Mouse (Mus musculus) liver, embryonic 16.5 days (tissue): ENCODE results near the gene Gm49342. TPM values are rescaled to one million over a fixed set of nuclear protein-coding genes. Genes with fewer than 3 reads are reported as not detected.
"Not testable (repeated sequence)": the region's sequence is repeated elsewhere in the genome, so short reads cannot be mapped to it uniquely, and the experiment has no call there.

Experiments used
- ATAC-seq: fragments of 200-750 bp; cut with Nextera tagmentation; 2 replicates; pipeline ENCODE4 v1.8.0; 2017; ENCODE audit warnings: low read depth, mild to moderate bottlenecking, moderate number of reproducible peaks, moderate library complexity
- H3K27ac ChIP-seq: fragments of 300-500 bp; sonication (generic); 2 replicates; pipeline ENCODE4 v1.5.1; 2014; ENCODE audit warnings: mild to moderate bottlenecking, low read length
- H3K27me3 ChIP-seq: fragments of 300-500 bp; sonication (generic); 2 replicates; pipeline ENCODE4 v1.6.1; 2014; ENCODE audit warnings: low read depth, low read length, mixed read lengths; ENCODE audit not compliant: control insufficient read depth, insufficient read depth
- H3K36me3 ChIP-seq: fragments of 300-500 bp; sonication (generic); 2 replicates; pipeline ENCODE4 v1.6.1; 2014; ENCODE audit warnings: mild to moderate bottlenecking; ENCODE audit not compliant: control insufficient read depth, insufficient read depth
- H3K4me1 ChIP-seq: fragments of 300-500 bp; sonication (generic); 2 replicates; pipeline ENCODE4 v1.6.1; 2014; ENCODE audit warnings: low read depth, low read length, mixed read lengths; ENCODE audit not compliant: control insufficient read depth
- H3K4me2 ChIP-seq: fragments of 300-500 bp; sonication (generic); 2 replicates; pipeline ENCODE4 v1.6.1; 2014; ENCODE audit warnings: low read depth, low read length, mixed read lengths
- H3K4me3 ChIP-seq: fragments of 300-500 bp; sonication (generic); 2 replicates; pipeline ENCODE4 v1.5.1; 2014; ENCODE audit warnings: low read depth, mild to moderate bottlenecking, low read length
- H3K9ac ChIP-seq: fragments of 300-500 bp; sonication (generic); 2 replicates; pipeline ENCODE4 v1.6.1; 2014; ENCODE audit warnings: low read depth, low read length
- H3K9me3 ChIP-seq: fragments of 300-500 bp; sonication (generic); replicated peaks from 2 replicates; pipeline ENCODE4 v1.6.1; 2016; ENCODE audit warnings: low read length; ENCODE audit not compliant: control insufficient read depth
- WGBS: fragments of 180-500 bp; shearing (Covaris S2); extraction: QIAGEN DNeasy Blood & Tissue Kit; methylation state at CpG from one replicate; pipeline ENCODE4 v1.1.7; 2014; ENCODE audit not compliant: insufficient replicate concordance; 5-methylcytosine and 5-hydroxymethylcytosine counted together
- polyA plus RNA-seq: library from polyadenylated mRNA; unstranded; fragments of >200 nt; fragmentation: Nextera tagmentation; extraction: Ambion mirVana; gene quantifications from 2 replicates; pipeline ENCODE4 v1.2.1, GENCODE M21; 2015

The Gm49342 gene
- polyA plus RNA-seq, 1 experiment from 2014 or later: not detected

DNA sequence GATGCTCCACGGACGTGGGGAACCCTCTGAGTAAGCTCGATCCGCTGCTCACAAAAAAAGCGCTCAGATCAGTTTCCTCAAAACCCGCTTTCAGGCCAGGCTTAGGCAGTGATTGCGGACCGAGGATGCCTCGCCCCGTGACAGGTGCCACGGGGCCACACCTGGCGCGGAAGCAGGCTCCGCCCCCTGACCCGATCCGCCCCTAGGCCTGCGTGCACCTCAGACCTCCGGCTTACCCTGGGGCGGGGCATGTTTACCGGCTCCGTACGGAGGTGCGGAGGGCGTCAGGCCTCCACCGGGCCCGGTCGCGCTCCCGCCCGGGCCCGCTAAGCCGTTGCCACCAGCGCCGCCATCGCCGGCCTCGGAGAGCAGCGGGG is 14.0 kb upstream of the Gm49342 start:
- Histone ChIP-seq H3K4me2 (peak overlapping the region; percentile 85), H3K4me3 (peak overlapping the region; percentile 95), H3K27me3 (no peaks in the 10 kb centered on the region), H3K36me3 (peaks cover 32% of the 10 kb centered on the region), H3K4me1 (peaks cover 30% of the 10 kb centered on the region), H3K27ac (peak overlapping the region; percentile 96), H3K9ac (peak overlapping the region; percentile 97), H3K9me3 (no peaks in the 10 kb centered on the region)
- 0% methylated on average over 32 of the region's 38 CpGs for WGBS
- peak; percentile 61 for ATAC-seq

DNA sequence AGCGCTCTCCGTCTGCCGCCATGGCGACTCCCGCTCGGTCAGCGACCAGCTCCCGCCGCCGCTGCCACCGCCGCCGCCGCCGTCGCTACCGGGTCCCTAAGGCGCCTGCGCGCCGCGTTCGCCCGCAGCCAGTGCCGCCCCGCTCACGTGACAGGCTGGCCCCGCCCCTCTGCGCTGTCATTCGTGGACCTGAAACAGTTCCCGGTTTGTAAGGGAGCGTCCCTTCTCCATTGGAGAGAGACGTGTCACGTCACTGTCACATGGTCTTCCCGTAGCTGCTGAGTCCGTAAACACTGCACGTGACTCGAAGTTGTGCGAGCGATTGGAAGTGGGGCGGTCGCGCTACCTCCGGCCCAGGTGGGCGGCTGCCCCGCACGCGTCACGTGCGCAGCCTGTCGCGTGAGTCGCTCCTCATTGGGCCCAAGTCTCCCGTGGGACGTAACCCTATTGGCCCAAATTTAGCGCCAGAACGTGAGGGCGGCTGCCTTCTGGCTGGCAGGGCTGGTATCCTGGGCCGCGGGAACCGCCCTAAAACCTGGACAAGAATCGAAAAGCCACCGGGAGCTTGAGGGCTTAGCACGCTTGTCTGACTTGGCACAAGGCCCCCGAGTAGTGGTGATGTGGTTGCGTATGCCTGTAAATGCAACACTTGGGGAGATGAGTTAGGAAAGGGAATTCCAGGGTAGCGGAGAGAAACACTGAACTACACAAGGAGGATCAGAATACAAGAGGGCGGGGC is 13.4 kb upstream of the Gm49342 start, which contains the start of the genes Pip4p1 and Pnp:
Gene Pip4p1 (minus strand): TSS at position 103 of the 739 bp plus-strand sequence.
Gene Pnp (plus strand): TSS at position 329 of the 739 bp plus-strand sequence.
- Histone ChIP-seq H3K9me3 (no peaks in the 10 kb centered on the region), H3K27ac (peak within 1 kb of the TSS; percentile 96), H3K4me3 (peak within 1 kb of the TSS; percentile 95), H3K9ac (peak within 1 kb of the TSS; percentile 97), H3K27me3 (no peaks in the 10 kb centered on the region), H3K4me1 (peaks cover 25% of the 10 kb centered on the region), H3K4me2 (peak within 1 kb of the TSS; percentile 88), H3K36me3 (peaks cover 32% of the 10 kb centered on the region)
- peak; percentile 97 for ATAC-seq
- WGBS: under 1% methylated on average over 67 of the region's 68 CpGs

DNA sequence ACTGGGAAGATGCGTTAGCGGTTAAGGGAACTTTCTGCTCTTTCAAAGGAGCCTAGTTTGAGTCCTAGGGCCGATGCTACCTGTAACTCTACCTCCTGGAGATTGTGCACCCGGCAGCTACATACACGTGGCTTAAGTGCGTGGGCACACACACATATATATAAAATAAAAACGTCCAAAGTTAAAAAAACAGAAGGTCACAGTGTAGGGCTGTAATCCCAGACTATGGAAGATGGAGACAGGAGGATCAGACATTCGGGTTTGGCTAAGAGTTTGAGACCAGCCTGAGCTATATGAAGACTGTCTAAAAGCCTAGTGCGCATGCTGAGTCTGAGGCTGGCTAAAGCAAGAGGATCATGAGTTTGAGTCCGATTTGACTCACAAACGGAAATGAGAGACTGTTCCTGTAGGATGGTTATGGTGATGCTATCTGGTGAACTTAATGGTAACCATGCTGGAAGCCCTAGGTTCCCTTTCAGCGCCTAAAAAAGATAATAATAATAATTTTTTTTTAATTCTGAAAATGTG is 12.8 kb upstream of the Gm49342 start:
- 9% methylated on average over 12 of the region's 12 CpGs for WGBS
- peak overlapping the region; percentile 88 for H3K4me2 ChIP-seq
- H3K4me3 ChIP-seq: peak overlapping the region; percentile 95
- peaks cover 23% of the 10 kb centered on the region for H3K4me1 ChIP-seq
- no peaks in the 10 kb centered on the region for H3K27me3 ChIP-seq
- no peak for ATAC-seq
- H3K9me3 ChIP-seq: no peaks in the 10 kb centered on the region
- peak overlapping the region; percentile 79 for H3K9ac ChIP-seq
- H3K27ac ChIP-seq: peak overlapping the region; percentile 96
- peaks cover 27% of the 10 kb centered on the region for H3K36me3 ChIP-seq

- no peak for ATAC-seq
These were observed 7.7 kb upstream of the Gm49342 start for GRCm38 (mm10) chr14:50936649-50937048.

DNA sequence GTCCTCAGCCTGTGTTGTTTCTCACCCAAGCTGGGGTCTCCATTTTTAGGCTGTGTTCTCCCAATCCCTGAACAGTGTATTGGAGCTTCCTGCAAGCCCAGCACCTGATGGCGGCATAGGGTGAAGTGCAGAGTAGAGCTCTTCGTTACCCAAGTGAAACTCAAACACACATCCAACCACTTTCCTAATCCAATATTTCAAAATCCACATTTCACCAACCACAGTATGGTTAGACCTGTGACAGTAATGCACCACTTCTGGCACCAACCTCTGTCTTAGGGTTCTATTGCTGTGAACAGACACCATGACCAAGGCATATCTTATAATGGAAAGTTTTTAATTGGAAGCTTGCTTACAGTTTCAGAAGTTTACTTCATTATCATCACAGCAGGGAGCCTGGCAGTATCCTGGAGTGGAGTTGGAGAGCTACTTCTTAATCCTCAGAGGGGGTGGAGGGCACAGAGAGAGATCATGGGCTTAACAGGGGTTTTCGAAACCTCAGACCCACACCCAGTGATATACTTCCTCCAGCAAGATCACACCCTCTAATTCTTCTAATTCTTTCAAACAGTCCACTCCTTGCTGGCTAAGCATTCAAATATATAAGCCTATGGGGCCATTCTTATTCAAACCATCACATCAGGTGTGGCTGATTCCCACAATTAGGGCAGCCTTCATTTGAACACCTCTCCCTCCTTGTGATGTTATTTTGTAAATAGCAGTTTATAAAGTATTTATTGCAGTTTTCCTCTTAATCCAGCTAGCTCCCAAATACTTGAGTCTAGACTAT is 6.0 kb upstream of the Gm49342 start:
- Histone ChIP-seq H3K4me3 (no peak overlapping the region), H3K9me3 (no peaks in the 10 kb centered on the region), H3K4me1 (no peaks in the 10 kb centered on the region), H3K4me2 (no peak overlapping the region), H3K36me3 (no peaks in the 10 kb centered on the region), H3K27me3 (no peaks in the 10 kb centered on the region), H3K27ac (no peak overlapping the region), H3K9ac (no peak overlapping the region)
- 66% methylated on average over 3 of the region's 3 CpGs for WGBS
- no peak for ATAC-seq

More at GRCm38 (mm10) chr14:50936649-50937048, 7.7 kb upstream of the Gm49342 start:
- Histone ChIP-seq H3K4me3 (no peak overlapping the region), H3K4me2 (no peak overlapping the region), H3K27ac (no peak overlapping the region), H3K9ac (no peak overlapping the region), H3K27me3 (no peaks in the 10 kb centered on the region), H3K9me3 (no peaks in the 10 kb centered on the region), H3K4me1 (peaks cover 7% of the 10 kb centered on the region), H3K36me3 (no peaks in the 10 kb centered on the region)
- 55% methylated on average over 1 of the region's 1 CpGs for WGBS

- no peaks in the 10 kb centered on the region for H3K36me3 ChIP-seq
- H3K9ac ChIP-seq: no peak overlapping the region
- no peaks in the 10 kb centered on the region for H3K9me3 ChIP-seq
- no peak overlapping the region for H3K27ac ChIP-seq
- no peak for ATAC-seq
- H3K4me1 ChIP-seq: peaks cover 3% of the 10 kb centered on the region
- no peak overlapping the region for H3K4me3 ChIP-seq
- WGBS: 7% methylated on average over 2 of the region's 2 CpGs
- H3K27me3 ChIP-seq: no peaks in the 10 kb centered on the region
- no peak overlapping the region for H3K4me2 ChIP-seq
These were observed 5.4 kb upstream of the Gm49342 start for GRCm38 (mm10) chr14:50938940-50939339.

- not testable (repeated sequence) for H3K4me1 ChIP-seq, H3K36me3 ChIP-seq, H3K27me3 ChIP-seq, H3K9me3 ChIP-seq
- Histone ChIP-seq H3K4me2 (peak overlapping the region; percentile 85), H3K4me3 (peak overlapping the region; percentile 72), H3K27ac (peak overlapping the region; percentile 92), H3K9ac (peak overlapping the region; percentile 79)
- peak; percentile 85 for ATAC-seq
- 0% methylated on average over 15 of the region's 15 CpGs for WGBS
These were observed 334 bp downstream of the Gm49342 start for GRCm38 (mm10) chr14:50944668-50945033.

GRCm38 (mm10) chr14:50945081-50945480 is 764 bp downstream of the Gm49342 start:
- 4% methylated on average over 6 of the region's 6 CpGs for WGBS
- not testable (repeated sequence) for H3K27me3 ChIP-seq, H3K9me3 ChIP-seq, H3K4me1 ChIP-seq, H3K36me3 ChIP-seq, ATAC-seq
- Histone ChIP-seq H3K9ac (peak overlapping the region; percentile 79), H3K27ac (peak overlapping the region; percentile 92), H3K4me3 (peak overlapping the region; percentile 72), H3K4me2 (peak overlapping the region; percentile 85)

DNA sequence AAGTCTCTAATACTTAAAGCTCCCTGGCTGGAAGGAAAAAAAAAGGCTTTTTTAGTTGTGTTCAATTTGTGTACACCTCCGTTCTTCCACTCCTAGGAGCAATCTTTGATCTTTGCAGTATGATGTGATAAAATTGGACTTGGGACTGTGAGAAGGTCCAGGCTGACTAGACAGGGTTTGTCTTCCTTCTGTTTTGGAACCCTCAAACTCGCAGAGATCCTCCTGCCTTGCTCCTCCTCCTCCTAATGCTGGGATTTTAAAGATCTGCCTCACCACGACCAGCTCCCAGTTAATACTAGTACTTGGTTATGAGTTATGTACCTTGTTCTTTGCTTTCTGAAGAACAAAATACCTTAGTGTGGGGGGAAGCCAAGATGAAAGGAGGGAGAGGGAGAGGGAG is 1.2 kb downstream of the Gm49342 start:
- Histone ChIP-seq H3K4me2 (peak overlapping the region; percentile 85), H3K4me3 (peak overlapping the region; percentile 72), H3K27ac (peak overlapping the region; percentile 92), H3K9ac (peak overlapping the region; percentile 79)
- H3K27me3 ChIP-seq, H3K9me3 ChIP-seq, H3K36me3 ChIP-seq, H3K4me1 ChIP-seq, ATAC-seq: not testable (repeated sequence)
- 4% methylated on average over 3 of the region's 3 CpGs for whole genome bisulfite sequencing
